Mouse (Mus musculus): ENCODE measurements at regions not wholly inside any gene's neighbourhood (a gene's known extent, or its start where the extent isn't known, plus 50 kb on each side); places are given as distances from the start of the nearest gene placed in this dataset.

- no peaks in the 10 kb centered on the region for H3K36me3 ChIP-seq (ENCODE audit: control insufficient read depth, insufficient read depth, low read length)
- no peak overlapping the region for H3K4me3 ChIP-seq (ENCODE audit: extremely low read depth, insufficient read depth, insufficient read length)
- no peak for DNase-seq (ENCODE audit: low read depth in 1 of 2, low spot score in 2 of 2)
- H3K4me1 ChIP-seq (ENCODE audit: control insufficient read depth, insufficient read depth, insufficient read length), result no peaks in the 10 kb centered on the region
- 77% methylated on average over 2 of the region's 2 CpGs for WGBS
- no peak overlapping the region for H3K27ac ChIP-seq (ENCODE audit: insufficient read depth, low read length)
- no peaks in the 10 kb centered on the region for H3K27me3 ChIP-seq (ENCODE audit: control insufficient read depth, insufficient read depth, low read length)
- TF ChIP-seq POLR2A (IDR thresholded peaks at IDR 0.05; ENCODE audit: low read depth, low read length), result no peak
- TF ChIP-seq CTCF (IDR thresholded peaks at IDR 0.05; ENCODE audit: extremely low read depth, insufficient read depth, insufficient read length, insufficient replicate concordance), result no peak
Observed at GRCm38 (mm10) chr11:112718547-112718946, 63.5 kb upstream of the Sox9 start.

- WGBS, result 91% methylated on average over 4 of the region's 4 CpGs
- no peak for DNase-seq (ENCODE audit: low read depth in 1 of 2, low spot score in 2 of 2)
- Histone ChIP-seq H3K4me3 (ENCODE audit: extremely low read depth, insufficient read depth, insufficient read length) (no peak overlapping the region), H3K4me1 (ENCODE audit: control insufficient read depth, insufficient read depth, insufficient read length) (no peaks in the 10 kb centered on the region), H3K27me3 (ENCODE audit: control insufficient read depth, insufficient read depth, low read length) (no peaks in the 10 kb centered on the region), H3K27ac (ENCODE audit: insufficient read depth, low read length) (no peak overlapping the region), H3K36me3 (ENCODE audit: control insufficient read depth, insufficient read depth, low read length) (no peaks in the 10 kb centered on the region)
- TF ChIP-seq POLR2A (IDR thresholded peaks at IDR 0.05; ENCODE audit: low read depth, low read length) (no peak), CTCF (IDR thresholded peaks at IDR 0.05; ENCODE audit: extremely low read depth, insufficient read depth, insufficient read length, insufficient replicate concordance) (no peak)
Observed at GRCm38 (mm10) chr11:112720652-112721051, 61.4 kb upstream of the Sox9 start.

GRCm38 (mm10) chr11:112722936-112723335, 59.1 kb upstream of the Sox9 start:
- no peaks in the 10 kb centered on the region for H3K4me1 ChIP-seq (ENCODE audit: control insufficient read depth, insufficient read depth, insufficient read length)
- no peaks in the 10 kb centered on the region for H3K36me3 ChIP-seq (ENCODE audit: control insufficient read depth, insufficient read depth, low read length)
- no peak overlapping the region for H3K4me3 ChIP-seq (ENCODE audit: extremely low read depth, insufficient read depth, insufficient read length)
- no peaks in the 10 kb centered on the region for H3K27me3 ChIP-seq (ENCODE audit: control insufficient read depth, insufficient read depth, low read length)
- no peak overlapping the region for H3K27ac ChIP-seq (ENCODE audit: insufficient read depth, low read length)
- no peak for TF ChIP-seq POLR2A (IDR thresholded peaks at IDR 0.05; ENCODE audit: low read depth, low read length)
- no peak for TF ChIP-seq CTCF (IDR thresholded peaks at IDR 0.05; ENCODE audit: extremely low read depth, insufficient read depth, insufficient read length, insufficient replicate concordance)
- DNase-seq (ENCODE audit: low read depth in 1 of 2, low spot score in 2 of 2), result no peak
- 72% methylated on average over 4 of the region's 4 CpGs for WGBS

- H3K4me3 ChIP-seq (ENCODE audit: extremely low read depth, insufficient read depth, insufficient read length), result no peak overlapping the region
- H3K36me3 ChIP-seq (ENCODE audit: control insufficient read depth, insufficient read depth, low read length), result no peaks in the 10 kb centered on the region
- no peaks in the 10 kb centered on the region for H3K4me1 ChIP-seq (ENCODE audit: control insufficient read depth, insufficient read depth, insufficient read length)
- no peak for DNase-seq (ENCODE audit: low read depth in 1 of 2, low spot score in 2 of 2)
- H3K27me3 ChIP-seq (ENCODE audit: control insufficient read depth, insufficient read depth, low read length), result no peaks in the 10 kb centered on the region
- H3K27ac ChIP-seq (ENCODE audit: insufficient read depth, low read length), result no peak overlapping the region
- no peak for TF ChIP-seq CTCF (IDR thresholded peaks at IDR 0.05; ENCODE audit: extremely low read depth, insufficient read depth, insufficient read length, insufficient replicate concordance)
- TF ChIP-seq POLR2A (IDR thresholded peaks at IDR 0.05; ENCODE audit: low read depth, low read length), result no peak
- WGBS, result 62% methylated on average over 15 of the region's 15 CpGs
Observed at GRCm38 (mm10) chr11:112728154-112728952, 53.7 kb upstream of the Sox9 start.

All from spleen, adult 2 months (tissue).